Mouse (Mus musculus) left cerebral cortex, adult 2 months (tissue): Measurements from ENCODE around the gene Nudcd3. TPM values are rescaled to one million over a fixed set of nuclear protein-coding genes. Genes with fewer than 3 reads are reported as not detected.

Experiments used
- DNase-seq, 2 experiments: peaks; one replicate each; pipeline ENCODE4 v3.0.0; 2021 to 2022; ENCODE audit warnings: low spot score in 2 of 2, mixed read lengths in 1 of 2; ENCODE audit errors: extremely low spot score in 1 of 2
- H3K27ac ChIP-seq: fragments of 200-600 bp; 2 replicates; pipeline ENCODE4 v1.8.1; 2022
- H3K4me3 ChIP-seq: fragments of 200-600 bp; 2 replicates; pipeline ENCODE4 v1.8.1; 2022
- CTCF ChIP-seq: fragments of 200-600 bp; IDR thresholded peaks from 2 replicates; pipeline ENCODE4 v1.8.1; 2022; ENCODE audit warnings: antibody characterized with exemption, mild to moderate bottlenecking, moderate library complexity
- intact Hi-C: fragments of 180-260 bp; cut with DNase I; formaldehyde crosslinking; loops from one replicate; pipeline ENCODE4 v1.15.1; 2025
- total RNA-seq, 2 experiments: library from RNA; stranded (reverse); gene quantifications; 2 replicates each; pipeline ENCODE4 v1.2.3; 2021

Gene Nudcd3
- total RNA-seq, 2 experiments from 2014 or later: 120 to 125 TPM

- intact Hi-C loops: no loop called here
- no peak for DNase-seq
- no peak for TF ChIP-seq CTCF
- no peak overlapping the region for H3K27ac ChIP-seq
- no peak overlapping the region for H3K4me3 ChIP-seq
These were observed 43.1 kb downstream of the Nudcd3 start for GRCm38 (mm10) chr11:6157119-6157518.

- no peak for DNase-seq
- no peak for TF ChIP-seq CTCF
- Histone ChIP-seq H3K27ac (no peak overlapping the region), H3K4me3 (no peak overlapping the region)
- intact Hi-C loops: no loop called here
These were observed 43.6 kb downstream of the Nudcd3 start for GRCm38 (mm10) chr11:6156651-6157050.

- DNase-seq: peak; percentile 52 to 60
- TF ChIP-seq CTCF: no peak
- intact Hi-C loops: loop anchor here (1.0 kb wide), 1 partner anchor 34 kb away; no protein-coding TSS in a partner anchor
- H3K27ac ChIP-seq: peak overlapping the region; percentile 82
- no peak overlapping the region for H3K4me3 ChIP-seq
These were observed 46.0 kb downstream of the Nudcd3 start for GRCm38 (mm10) chr11:6154211-6154701.

GRCm38 (mm10) chr11:6152864-6153263 lies 47.4 kb downstream of the Nudcd3 start:
- Histone ChIP-seq H3K27ac (no peak overlapping the region), H3K4me3 (no peak overlapping the region)
- no peak for TF ChIP-seq CTCF
- intact Hi-C loops: no loop called here
- DNase-seq: no peak

- TF ChIP-seq CTCF: no peak
- Histone ChIP-seq H3K4me3 (no peak overlapping the region), H3K27ac (no peak overlapping the region)
- intact Hi-C loops: no loop called here
- DNase-seq: no peak
These were observed 61.8 kb downstream of the Nudcd3 start for GRCm38 (mm10) chr11:6138233-6138950.

- Histone ChIP-seq H3K27ac (no peak overlapping the region), H3K4me3 (no peak overlapping the region)
- no peak for TF ChIP-seq CTCF
- intact Hi-C loops: no loop called here
- no peak for DNase-seq
These were observed 67.3 kb downstream of the Nudcd3 start for GRCm38 (mm10) chr11:6132886-6133285.

- Histone ChIP-seq H3K4me3 (no peak overlapping the region), H3K27ac (no peak overlapping the region)
- no peak for TF ChIP-seq CTCF
- intact Hi-C loops: no loop called here
- DNase-seq: no peak
These were observed 69.6 kb downstream of the Nudcd3 start for GRCm38 (mm10) chr11:6130578-6130977.

- intact Hi-C loops: no loop called here
- H3K4me3 ChIP-seq: no peak overlapping the region
- no peak for TF ChIP-seq CTCF
- DNase-seq: no peak
- no peak overlapping the region for H3K27ac ChIP-seq
These were observed 76.6 kb downstream of the Nudcd3 start for GRCm38 (mm10) chr11:6123605-6124120.

- TF ChIP-seq CTCF: no peak
- Histone ChIP-seq H3K27ac (no peak overlapping the region), H3K4me3 (no peak overlapping the region)
- no peak for DNase-seq
- intact Hi-C loops: no loop called here
These were observed 77.6 kb downstream of the Nudcd3 start for GRCm38 (mm10) chr11:6122631-6123030.

GRCm38 (mm10) chr11:6120596-6120995 lies 79.6 kb downstream of the Nudcd3 start:
- Histone ChIP-seq H3K27ac (peak overlapping the region; percentile 94), H3K4me3 (no peak overlapping the region)
- intact Hi-C loops: loop anchor here (1.0 kb wide), 2 partner anchors 34 to 55 kb away; no protein-coding TSS in a partner anchor
- TF ChIP-seq CTCF: no peak
- peak; percentile 75 to 76 for DNase-seq

- no peak for TF ChIP-seq CTCF
- DNase-seq: no peak
These were observed 80.2 kb downstream of the Nudcd3 start for GRCm38 (mm10) chr11:6120001-6120400.

GRCm38 (mm10) chr11:6119312-6119711 lies 80.9 kb downstream of the Nudcd3 start:
- Histone ChIP-seq H3K27ac (peak overlapping the region; percentile 94), H3K4me3 (no peak overlapping the region)
- DNase-seq: peak; percentile 61 to 67
- intact Hi-C loops: loop anchor here (1.0 to 2.0 kb wide), 4 partner anchors 33 to 119 kb away; no protein-coding TSS in a partner anchor
- TF ChIP-seq CTCF: no peak

More at GRCm38 (mm10) chr11:6120001-6120400, 80.2 kb downstream of the Nudcd3 start:
- H3K4me3 ChIP-seq: no peak overlapping the region
- H3K27ac ChIP-seq: peak overlapping the region; percentile 94
- intact Hi-C loops: loop anchor here (1.0 kb wide), 2 partner anchors 34 to 55 kb away; no protein-coding TSS in a partner anchor
